Mouse (Mus musculus): ENCODE data around the gene Tnk1.

DNA sequence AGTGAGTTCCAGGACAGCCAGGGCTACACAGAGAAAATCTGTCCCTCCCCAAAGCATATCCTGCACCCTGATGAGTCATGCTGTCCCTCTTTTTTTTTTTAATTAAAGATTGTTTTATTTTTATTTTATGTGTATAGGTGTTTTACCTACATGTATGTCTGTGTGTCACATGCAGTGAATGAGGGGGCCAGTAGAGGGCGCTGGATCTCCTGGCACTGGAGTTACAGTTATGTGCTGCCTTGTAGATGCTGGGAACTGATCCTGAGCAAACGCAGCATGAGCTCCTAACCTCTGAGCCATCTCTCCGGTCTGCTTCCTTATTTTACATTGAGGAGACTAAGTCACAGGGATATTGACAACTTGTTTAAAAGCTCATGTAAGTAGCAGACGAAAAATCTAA lies 24.5 kb upstream of the Tnk1 start:
- TF ChIP-seq TAL1 (IDR thresholded peaks at IDR 0.05; ENCODE audit: low read length) (no peak), GATA1 (IDR thresholded peaks at IDR 0.05; ENCODE audit: low read length) (no peak)

All from erythroblast, embryonic 14.5 days (primary cell).